Mouse (Mus musculus) kidney, adult 2 months (tissue): ENCODE results near the gene Arid4b.

Experiments used
- CTCF ChIP-seq: fragments of 200-500 bp; conservative IDR thresholded peaks from 2 replicates; pipeline ENCODE4 v1.5.1; 2011; ENCODE audit warnings: low read depth, mild to moderate bottlenecking, control low read depth, low read length, moderate library complexity, mixed read lengths; ENCODE audit not compliant: insufficient read depth, insufficient read length
- POLR2A ChIP-seq: fragments of 200-500 bp; IDR thresholded peaks from one replicate; pipeline ENCODE4 v1.6.1; 2011; ENCODE audit warnings: low read depth, low read length, control low read depth

DNA sequence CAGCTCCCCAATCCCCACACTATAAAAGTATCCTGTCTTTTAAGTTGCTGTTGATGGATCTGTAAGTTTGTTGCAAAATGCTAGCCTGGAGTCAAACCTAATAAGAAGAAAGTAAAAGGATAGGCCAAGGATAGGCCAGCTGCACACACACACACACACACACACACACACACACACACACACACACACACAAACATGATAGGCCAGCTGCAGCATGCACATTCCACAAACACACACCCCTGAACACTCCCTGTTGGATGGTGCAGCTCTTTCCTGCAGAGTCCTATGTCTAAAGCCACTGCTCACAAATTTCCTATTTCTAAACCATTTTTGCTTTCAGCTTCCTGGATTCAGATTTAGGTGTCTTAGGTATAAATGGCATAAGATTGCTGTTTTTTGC, 19.2 kb upstream of the Arid4b start:
- TF ChIP-seq POLR2A (no peak), CTCF (no peak)
